Mouse (Mus musculus) testis, postnatal 14 days (tissue): ENCODE measurements at regions not wholly inside any gene's neighbourhood (a gene's known extent, or its start where the extent isn't known, plus 50 kb on each side); places are given as distances from the start of the nearest gene placed in this dataset.

Source experiments
- DNase-seq: peaks from one replicate; pipeline ENCODE4 v3.0.0; 2021; ENCODE audit warnings: low spot score

DNA sequence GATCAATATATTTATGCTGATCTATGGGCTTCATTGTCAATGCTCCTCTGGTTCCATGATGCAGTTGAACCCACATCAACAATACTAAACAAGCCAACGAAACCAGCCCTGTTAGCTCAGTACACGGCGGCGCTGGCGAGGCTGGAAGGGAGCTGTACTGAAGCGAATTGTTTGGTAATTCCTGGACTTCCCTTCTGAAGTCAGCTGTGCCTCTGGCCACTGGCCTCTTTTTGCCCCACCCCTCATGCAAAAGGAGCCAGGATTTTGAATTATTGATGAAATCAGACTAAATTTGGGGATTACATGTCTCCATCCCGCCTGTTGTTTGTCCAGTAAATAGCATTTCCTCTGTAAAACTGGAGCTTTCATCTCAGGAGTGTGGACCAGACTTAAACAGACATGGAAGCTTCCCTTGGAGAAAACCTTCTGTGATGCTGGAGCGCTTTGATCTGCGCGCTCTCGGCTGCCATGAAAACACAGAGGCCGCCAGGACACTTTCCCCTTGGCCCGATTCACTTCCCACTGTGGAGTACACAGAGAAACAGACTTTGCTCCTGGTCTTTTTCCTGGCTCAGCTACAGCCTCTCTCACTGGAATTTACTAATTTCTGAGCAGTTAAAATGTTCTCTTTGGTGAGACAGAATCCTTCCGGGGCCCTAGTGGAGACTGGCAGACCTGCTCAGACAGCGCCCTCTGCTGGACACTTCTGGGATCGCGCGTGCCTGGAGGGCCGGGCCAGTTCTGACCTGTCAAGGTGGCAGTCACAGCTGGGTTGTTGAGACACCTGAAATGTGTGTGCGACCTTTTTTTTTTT is 412.9 kb upstream of the Gm6657 start:
- DNase-seq, result peak; percentile 87

DNA sequence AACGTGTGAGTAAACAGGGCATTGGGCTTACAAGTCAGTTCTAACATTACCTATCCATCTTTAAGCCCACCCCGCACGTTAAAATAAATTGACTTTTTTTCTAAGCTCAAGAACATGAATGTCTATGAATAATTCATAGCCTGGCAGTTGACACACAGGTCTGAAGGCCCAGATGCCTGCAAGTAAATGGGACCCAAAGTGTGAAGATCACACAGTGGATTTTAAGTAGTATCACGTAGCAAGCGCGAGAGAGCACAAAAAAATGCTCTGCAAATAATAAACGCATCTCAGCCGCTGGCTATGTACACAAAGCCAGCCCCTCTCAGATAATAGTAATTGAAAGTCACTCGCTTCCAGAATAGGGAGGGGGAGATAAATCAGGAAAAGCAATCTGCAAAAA is 410.1 kb upstream of the Gm6657 start:
- no peak for DNase-seq

DNA sequence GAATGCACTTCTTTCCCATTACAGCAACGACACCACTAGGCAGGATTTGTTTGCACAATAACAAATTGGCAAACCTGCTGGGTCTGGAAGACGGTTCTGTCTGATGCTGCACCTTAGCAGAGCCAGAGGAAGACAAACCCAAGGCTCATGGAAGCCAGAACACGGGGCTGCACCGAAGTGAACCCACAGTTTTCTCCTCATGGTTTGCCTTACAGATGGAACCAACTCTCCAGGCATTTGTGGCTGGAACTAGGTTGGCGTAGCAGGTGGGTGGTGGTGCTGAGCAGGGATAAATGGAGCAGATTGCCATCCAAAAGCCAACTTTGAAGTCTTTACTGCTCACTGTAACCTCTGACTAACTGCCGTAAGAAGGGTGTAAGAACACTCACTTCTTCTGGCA is 408.4 kb upstream of the Gm6657 start:
- no peak for DNase-seq

DNA sequence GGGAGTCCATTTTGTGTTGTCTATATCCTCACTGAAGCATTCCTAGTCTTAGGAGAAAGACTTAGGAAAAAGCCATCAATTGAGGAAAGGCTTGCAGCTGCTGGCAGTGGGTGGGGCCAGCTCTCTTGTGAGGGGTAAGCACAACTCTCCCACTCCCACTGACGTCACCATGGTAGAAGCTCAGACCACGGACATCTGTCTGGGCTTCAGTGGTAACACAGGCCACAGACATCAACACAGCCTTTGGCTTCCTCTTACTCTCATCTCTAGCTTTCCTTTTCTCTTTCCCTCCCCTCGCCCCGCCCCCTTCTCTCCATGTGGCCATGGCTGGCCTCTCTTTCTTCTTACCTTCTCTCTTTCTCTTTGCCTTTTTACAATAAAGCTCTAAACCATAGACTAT is 407.4 kb upstream of the Gm6657 start:
- no peak for DNase-seq

DNA sequence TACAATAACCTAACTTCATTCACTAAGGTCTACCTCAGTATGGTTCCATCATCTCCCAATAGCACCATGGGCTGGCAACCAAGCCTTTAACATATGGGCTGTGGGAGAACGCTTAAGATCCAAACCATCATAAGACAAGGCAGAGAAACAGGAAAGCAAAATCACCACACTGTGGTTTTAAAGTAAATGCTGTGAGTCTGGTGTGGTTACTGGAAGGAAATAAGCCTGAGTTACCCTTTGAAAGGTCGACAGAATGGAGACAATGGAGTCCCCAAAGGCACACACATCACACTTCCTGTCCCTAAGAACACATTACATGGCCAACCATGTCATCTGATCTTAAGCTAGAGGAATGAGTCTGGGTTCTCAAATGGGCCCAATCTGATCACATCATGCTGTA is 405.8 kb upstream of the Gm6657 start:
- DNase-seq, result no peak

DNA sequence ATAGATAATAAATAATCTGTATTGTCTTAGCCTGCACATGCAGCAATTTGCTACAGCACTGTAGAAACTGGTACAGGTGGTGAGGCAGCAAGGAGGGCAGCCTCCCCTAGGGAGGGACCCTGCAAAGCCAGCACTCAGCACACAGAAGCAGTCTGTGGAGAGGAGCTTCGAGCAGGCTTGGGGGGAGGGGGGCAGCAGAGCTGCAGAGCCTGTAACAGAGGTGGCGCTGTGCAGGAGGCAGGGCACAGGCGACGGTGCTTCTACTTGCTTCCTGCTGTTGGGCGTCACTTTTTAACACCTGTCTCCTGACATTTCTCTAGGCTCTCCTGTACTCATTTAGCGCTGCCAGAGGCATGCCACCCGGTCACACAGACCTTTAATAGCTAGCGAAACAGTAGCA is 404.6 kb upstream of the Gm6657 start:
- DNase-seq, result no peak

DNA sequence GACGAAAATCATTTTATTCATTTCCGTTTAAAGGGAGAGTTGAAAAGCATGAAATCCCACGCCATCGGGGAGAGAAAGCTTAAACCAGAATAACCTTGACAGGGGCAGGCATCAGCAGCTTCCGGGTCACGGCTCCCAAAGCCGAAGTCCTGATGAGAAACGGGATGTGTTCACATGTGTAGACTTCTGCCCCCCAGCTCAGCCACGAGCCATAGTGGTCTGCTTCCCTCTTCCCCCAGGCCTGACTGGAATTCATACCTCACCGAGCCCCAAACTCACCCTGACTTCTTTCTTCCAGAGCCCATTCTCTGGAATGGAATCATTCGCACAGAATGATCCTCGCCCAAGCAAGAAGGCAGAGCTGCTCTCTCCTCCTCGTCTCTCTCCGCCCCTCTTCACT is 404.2 kb upstream of the Gm6657 start:
- no peak for DNase-seq

DNA sequence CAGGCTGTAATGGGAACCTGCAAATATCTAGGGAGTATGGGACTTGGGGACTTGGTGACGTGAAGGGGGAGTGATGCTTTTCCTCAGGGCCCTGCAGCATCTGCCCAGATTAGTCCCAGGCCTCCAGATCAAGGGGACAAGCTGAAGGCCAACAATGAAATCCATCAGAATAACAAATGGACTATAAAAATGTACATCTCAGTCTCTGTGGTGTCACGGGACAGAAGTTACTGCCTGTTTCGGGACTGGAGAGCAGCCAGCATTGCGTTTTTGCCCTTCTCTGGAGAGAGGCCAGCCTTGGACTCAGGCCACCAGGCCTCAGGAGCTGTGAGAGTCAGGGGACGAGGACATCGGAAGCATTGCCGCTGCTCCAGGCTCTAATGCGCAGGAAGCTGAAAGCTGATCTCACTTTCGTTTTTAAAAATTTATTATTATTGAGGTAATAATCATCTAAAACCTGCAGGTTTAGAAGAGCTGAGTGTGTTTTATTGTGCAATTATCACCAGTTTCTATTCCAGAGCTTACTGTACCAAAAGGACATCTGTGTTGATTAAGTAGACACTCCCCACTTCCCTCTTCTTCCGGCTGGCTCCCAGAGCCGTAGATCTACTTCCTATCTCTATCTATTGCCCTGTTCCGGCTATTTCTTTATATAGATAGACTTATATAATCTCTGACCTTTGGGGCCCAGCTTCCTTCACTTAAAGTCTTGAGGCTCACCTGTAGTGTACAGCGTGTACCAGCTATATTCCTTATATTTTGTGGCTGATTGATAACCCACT is 403.0 kb upstream of the Gm6657 start:
- DNase-seq, result peak; percentile 29

DNA sequence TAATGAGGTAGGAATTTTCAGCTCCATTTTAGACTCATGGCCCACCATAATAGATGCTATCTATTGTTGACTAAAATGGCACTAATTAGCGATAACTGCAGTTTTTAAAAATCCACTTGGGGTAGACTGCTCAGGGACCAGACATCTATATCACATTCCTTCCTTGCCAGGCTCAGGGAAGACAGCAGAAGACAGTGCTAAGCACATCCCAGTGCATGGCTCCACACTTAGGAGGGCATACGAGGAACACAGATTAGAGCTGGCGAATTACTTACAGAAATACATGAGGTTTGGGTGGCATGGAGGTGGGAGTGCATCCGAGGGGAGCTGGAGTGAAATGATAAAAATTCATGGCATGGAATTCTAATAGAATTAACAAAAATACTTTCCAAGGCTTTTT is 395.5 kb upstream of the Gm6657 start:
- DNase-seq, result no peak

DNA sequence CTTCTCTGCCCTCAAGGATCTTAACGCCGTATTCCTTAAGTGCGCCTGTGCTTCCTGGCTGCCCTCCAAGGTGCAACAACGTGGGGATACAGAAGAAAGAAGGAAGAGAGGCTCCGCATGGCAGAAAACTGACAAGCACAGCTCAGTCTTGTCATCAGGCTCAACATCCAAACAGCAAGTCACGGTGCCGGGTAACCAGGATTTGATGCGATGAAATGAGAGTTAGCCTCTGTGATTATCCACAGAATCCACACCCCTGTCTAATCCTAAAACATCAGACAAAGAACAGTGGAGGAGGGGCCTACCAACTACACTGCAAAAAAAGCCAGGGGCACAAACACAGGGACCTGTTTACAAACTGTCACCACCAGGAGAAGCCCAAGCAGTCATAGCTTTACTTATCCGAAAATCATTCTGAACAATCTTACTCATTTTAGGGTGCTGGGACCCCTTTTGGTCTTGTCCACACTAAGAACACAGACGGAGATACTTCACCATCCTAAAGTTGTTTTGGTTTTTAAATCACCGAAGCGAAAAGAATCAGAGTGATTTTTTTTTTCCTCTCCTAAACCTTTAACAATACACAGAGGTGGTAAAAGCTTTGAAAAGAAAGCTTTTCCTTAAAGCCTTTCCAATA is 394.8 kb upstream of the Gm6657 start:
- DNase-seq, result no peak

DNA sequence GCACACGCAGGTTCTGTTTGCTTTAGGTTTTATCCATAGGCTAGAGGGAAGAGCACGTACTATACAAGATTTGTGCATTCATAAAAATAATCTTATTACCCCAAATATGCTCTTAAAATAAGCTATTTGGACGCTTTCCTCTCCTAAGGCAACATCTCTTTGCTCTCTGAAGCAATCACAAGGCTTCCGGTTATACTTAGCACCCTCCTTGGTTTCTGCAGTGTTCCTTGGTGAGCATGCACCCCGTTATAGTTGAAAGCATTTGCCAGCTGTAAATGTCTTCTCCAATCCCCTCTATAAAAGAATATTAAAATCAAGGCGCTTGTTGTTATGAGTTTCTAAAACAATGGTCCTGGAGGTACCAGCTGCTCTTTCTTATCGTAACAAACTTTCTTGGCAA is 386.4 kb upstream of the Gm6657 start:
- no peak for DNase-seq

DNA sequence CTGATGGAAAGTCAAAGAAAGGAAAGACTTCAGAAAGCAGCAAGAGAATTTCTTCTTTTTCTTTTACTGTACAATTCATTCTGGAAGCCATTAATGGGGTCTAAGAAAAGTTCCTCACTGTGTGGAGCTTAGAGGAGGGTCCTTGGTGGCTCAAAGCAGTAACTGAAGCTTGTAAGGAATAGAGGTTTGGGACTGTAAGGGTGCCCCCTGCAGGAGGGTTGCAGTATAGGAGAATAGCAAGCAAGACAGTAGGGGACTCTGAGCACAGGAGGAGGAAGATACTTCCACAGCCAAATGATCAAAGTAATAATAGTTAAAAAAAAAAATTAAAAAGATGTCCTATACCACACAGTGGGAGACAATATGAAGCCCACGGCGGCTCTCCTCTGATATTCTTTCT is 382.8 kb upstream of the Gm6657 start:
- DNase-seq, result no peak

DNA sequence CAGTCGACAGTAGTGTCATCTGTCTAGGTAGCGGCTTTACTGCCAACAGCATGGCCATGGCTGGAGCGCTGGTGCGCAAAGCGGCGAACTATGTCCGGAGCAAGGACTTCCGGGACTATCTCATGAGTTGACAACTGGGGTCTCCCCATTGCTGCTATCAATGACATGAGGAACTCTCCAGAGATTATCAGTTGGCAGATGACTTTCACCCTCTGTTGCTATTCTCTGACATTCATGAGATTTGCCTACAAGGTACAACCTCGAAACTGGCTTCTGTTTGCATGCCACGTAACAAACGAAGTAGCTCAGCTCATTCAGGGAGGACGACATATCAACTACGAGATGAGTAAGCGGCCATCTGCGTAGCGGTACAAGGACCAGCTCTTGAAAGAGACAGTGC is 374.6 kb upstream of the Gm6657 start:
- no peak for DNase-seq

DNA sequence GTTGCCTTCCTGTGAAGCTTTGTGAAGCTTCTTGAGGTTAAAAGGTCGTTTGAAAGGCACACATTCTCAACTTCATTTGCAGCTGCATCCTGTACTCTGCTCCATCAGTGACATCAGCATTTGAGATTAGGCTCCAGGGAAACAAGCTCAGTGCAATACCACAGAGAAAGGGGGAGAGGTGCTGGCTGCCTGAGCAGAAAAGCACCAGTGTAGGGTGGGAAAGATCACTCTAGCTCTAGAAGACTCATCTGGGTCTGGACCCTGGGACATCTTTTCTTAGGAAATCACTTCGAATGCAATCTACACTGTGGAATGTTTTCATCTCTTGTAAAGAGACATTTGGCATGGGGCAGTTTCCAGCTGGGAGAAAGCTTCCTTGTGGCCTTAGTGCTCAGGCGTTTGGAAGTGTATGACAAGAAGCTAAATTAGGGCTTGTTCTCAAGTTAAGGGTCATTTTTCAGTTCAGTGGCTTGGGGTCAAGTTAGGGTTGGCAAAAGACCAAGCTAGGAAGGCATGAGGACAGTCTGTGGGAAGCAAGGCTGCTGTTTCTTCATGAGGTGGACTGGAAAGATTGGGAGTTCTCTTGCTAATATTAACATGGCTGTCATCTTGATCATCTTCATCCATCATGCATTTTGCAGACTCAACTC is 370.5 kb upstream of the Gm6657 start:
- DNase-seq, result no peak

DNA sequence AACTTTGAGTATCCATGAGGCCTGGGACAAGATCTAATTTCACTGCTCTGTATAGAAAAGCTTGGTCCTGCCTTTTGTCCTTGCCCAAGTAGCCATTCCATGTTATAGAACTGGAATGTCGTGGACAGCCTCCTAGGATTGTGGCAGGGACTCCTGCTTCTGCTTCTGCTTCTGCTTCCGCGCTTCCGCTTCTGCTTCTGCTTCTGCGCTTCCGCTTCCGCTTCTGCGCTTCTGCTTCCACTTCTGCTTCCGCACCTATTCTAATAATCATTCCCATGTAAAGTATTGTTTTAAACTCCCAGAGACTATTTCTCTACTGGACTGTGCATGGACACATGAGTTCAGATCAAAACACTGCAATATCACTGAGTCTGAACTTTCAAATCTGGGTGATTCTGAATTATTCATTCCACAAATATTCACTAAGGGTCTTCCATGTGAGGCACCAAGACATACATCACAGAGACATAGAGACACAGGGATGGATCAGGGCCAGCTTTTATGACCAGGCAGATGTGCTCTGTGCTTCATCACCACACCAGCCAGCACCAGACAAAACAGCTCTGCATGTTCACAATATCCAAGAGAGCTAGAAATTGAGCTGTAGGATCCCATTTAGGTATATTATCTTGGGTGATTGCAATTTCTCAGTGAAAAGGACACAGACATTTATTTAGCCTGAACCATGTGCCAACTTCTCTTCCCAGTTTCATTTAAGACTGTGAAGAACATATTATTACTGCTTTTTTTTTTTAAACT is 360.5 kb upstream of the Gm6657 start:
- no peak for DNase-seq

DNA sequence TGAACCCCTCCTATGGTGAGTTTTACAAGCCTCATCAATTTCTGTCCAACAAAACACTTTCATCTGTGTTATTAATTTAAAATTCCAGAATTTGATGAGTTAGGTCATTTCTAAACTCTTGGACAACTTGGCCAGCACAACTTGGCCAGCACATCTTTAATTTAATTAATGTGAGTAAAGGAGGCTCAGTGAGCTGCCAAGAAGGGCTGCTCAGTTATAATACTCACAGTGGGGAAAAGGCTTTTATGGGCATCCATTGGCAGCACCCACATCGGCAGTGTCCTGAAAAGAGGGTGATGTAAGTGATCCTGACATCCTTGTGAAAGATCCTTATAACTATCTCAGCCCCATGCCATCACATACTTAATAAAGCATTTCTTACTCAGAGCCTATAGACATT is 359.2 kb upstream of the Gm6657 start:
- no peak for DNase-seq

DNA sequence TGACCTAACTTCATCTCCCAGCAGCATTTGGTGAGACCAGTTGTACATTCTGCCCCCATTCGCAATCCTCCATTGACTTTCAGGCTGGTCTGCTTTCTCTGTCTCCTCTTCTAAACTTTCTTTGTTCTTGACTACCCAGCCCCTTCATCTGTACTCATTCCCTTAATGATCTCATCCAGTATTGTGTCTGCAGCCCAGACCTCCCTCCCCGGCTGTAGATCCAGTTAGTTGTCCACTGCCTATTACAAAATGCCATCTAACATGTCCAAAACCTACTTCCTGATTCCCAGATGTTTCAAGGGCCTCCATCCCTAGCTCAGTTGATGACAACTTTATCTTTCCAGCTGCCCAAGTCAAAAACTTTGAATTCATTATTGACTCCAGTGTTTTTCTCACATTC is 357.8 kb upstream of the Gm6657 start:
- DNase-seq, result no peak

DNA sequence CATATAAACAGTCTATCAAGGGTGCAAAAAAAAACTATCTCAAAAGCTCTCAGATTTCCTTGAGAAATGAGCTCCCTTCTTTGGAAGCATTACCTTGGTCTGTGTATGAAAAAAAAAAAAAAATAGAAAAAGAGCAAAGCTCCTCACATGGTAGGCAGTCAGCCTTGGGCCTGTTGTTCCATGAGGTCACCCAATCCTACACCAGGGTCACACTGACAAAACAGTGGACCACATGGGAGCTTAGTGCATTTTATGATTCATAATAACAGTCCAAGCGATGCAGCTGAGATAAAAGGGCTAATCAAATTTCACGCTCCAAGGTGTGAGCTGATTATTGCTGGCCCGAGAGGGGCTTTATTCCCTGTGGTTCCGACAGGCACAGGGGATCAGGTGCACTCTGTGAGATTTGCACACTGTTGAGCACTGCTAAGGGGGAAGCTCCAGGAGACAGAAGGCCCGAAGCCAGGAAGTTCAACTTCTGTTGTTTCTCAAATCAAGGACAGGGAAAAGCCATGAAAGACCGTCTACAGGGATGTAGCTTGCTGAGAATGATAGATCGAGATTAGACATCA is 352.1 kb upstream of the Gm6657 start:
- DNase-seq, result no peak

DNA sequence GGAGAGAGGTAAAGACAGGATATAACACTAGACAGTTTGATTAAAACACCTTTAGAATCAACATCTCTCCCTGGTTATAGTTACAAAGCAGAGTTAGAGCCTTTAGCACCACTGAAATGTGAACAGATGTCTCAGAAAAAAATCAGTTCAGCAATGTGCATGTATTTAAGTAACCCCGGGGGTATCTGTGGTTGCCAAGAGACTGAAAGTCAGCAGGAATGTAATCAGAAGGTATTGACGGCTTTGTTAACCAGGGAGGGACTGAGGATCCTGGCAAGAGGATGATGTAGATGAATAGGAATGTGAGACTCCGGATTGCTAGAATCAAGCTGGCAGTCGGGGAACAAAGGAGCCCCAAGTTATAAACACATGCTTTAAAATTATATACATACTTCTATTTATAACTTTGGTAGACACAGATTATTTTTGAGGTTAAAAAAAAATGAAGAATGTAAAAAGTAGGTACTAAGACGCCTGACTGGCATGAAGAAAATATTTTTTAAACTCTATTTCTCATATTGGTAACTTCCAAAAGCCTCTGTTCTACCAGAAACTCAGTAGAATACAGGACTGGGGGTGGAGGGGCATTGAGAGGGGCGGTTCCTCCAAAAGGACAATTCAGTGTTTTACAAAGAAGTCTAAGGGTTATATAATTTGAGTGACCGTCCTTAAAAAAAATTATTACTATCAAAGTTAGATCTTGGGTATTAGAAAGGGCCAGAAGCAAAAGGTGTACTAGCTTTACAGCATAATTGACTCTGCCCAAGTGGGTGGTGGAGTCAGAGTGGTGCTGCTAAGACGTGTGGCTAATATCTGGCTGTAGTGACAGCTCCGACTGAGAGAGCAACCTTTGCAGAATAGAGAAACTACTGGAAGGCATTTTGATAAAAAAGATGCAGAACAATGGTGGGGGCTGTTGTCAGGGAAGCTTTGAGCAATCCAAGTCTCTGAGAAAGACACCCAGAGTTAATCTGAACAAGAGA is 341.2 kb upstream of the Gm6657 start:
- DNase-seq, result no peak
